8 mouse cellular contexts compared by ENCODE assay signal in the genomic region with DNA sequence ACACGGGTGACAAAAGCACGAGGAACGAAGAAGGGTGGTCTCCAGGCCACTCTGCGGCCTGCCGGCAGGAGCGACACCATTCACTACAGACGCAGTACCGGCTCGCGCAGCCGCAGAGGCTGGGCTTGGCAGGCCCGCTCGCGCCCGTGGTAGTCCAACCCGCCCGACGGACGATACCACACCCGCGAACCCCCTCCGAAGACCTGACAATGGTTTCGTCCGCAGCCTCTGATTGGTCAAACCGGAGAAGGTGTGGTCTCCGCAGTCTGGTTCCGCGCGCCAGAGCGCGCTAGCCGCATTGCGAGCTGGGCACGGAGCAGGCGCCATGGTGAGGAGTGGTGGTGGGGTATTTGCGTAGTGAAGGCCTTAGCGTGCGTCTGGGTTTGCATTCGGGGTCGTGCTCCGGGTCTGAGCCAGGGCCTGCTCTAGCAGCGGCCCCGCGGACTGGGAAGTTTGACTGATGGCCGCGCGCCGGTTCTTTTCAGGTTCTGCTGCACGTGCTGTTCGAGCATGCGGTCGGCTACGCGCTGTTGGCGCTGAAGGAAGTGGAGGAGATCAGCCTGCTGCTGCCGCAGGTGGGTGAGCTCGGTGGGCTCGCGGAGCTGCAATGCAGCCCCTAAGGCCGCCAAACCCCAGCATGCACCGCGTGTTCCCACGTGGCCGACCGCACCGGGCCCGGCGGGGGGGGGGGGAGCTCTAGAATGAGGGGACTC. TPM values are rescaled to one million over a fixed set of nuclear protein-coding genes. Genes with fewer than 3 reads are reported as not detected.
DNase-seq lines count a peak whose midpoint lies in the region; ATAC-seq lines count a peak whose summit lies in the region.

A gene (plus strand): TSS at position 282 of the 713 bp plus-strand sequence.

- intact Hi-C loops in gastrocnemius, postnatal 14 days (cut with DNase I; ENCODE audit: low total_unique reads), result no loop called here
- intact Hi-C loops in left cerebral cortex, postnatal 10 days (cut with DNase I), result no loop called here

- peak; percentile 93 for ATAC-seq in inflammation-experienced regulatory T-cells, adult 6 months
- peak; percentile 87 for ATAC-seq in megakaryocyte-erythroid progenitor cell, adult 5-6 weeks (replicated peaks; ENCODE audit: low FRiP score, low TSS enrichment, poor library complexity, severe bottlenecking)

- peak; percentile 99 to 100 for DNase-seq in adrenal gland, adult (ENCODE audit: inconsistent age in 2 of 2, low spot score in 1 of 2)
- DNase-seq in embryo, embryonic 10.5 days (ENCODE audit: low spot score), result peak; percentile 98
- DNase-seq in gastrocnemius, postnatal 14 days, result peak; percentile 98
- DNase-seq in left cerebral cortex, postnatal 10 days (ENCODE audit: extremely low spot score in 1 of 2, low spot score in 2 of 2), result peak; percentile 98 to 99
- peak; percentile 100 for DNase-seq in right cerebral cortex, postnatal 25 days
- peak; percentile 98 to 99 for DNase-seq in urinary bladder, postnatal 4 days (ENCODE audit: low spot score in 2 of 2)

RNA-seq across cellular contexts. Expression of the gene that starts here (rescaled TPM):
- total RNA-seq in gastrocnemius, postnatal 14 days (2021), result 10 to 100 TPM; 37.1 to 37.4 TPM
- polyA plus RNA-seq in inflammation-experienced regulatory T-cells, adult 6 months (2017; shearing (Covaris generic)), result 100 to 1,000 TPM; 278 to 380 (median 357) TPM
- 100 to 1,000 TPM; 174 to 183 TPM for total RNA-seq in left cerebral cortex, postnatal 10 days (2021)
- 692 and 1,066 TPM in 2 replicates for total RNA-seq in megakaryocyte-erythroid progenitor cell, adult 5-6 weeks (2014; fragmentation: Nextera tagmentation)
- total RNA-seq in megakaryocyte-erythroid progenitor cell, adult 5-6 weeks (2017), result 748 and 779 TPM in 2 replicates

Comparison
In these comparisons a context has a peak if more than half of its experiments do, and no peak if none do; other contexts are left out.
1. Peak in every context shown above with its lines: DNase-seq and ATAC-seq.
2. RNA of the gene that starts here (total RNA-seq): 692 to 1,066 TPM in megakaryocyte-erythroid progenitor cell, adult 5-6 weeks and 174 to 183 TPM in left cerebral cortex, postnatal 10 days; 37.1 to 37.4 TPM in gastrocnemius, postnatal 14 days; every median in the first group is over 4 times any median in the second.